Mouse (Mus musculus) heart, embryonic 16.5 days (tissue): ENCODE data around the gene Arl14. TPM values are rescaled to one million over a fixed set of nuclear protein-coding genes. Genes with fewer than 3 reads are reported as not detected.

ENCODE experiments used
- ATAC-seq: fragments of 200-750 bp; cut with Nextera tagmentation; replicated peaks from 2 replicates; pipeline ENCODE4 v1.8.0; 2017; ENCODE audit warnings: moderate number of reproducible peaks; ENCODE audit not compliant: insufficient read depth, low FRiP score; ENCODE audit errors: extremely low read depth
- H3K27ac ChIP-seq: fragments of 300-500 bp; sonication (generic); 2 replicates; pipeline ENCODE4 v1.5.1; 2014; ENCODE audit warnings: mild to moderate bottlenecking, low read length, control low read depth, moderate library complexity
- H3K27me3 ChIP-seq: fragments of 300-500 bp; sonication (generic); 2 replicates; pipeline ENCODE4 v1.6.1; 2014; ENCODE audit warnings: low read length, mixed read lengths; ENCODE audit not compliant: control insufficient read depth, insufficient read depth
- H3K36me3 ChIP-seq: fragments of 300-500 bp; sonication (generic); 2 replicates; pipeline ENCODE4 v1.6.1; 2014; ENCODE audit not compliant: control insufficient read depth, insufficient read depth
- H3K4me1 ChIP-seq: fragments of 300-500 bp; sonication (generic); 2 replicates; pipeline ENCODE4 v1.6.1; 2014; ENCODE audit warnings: low read length, mixed read lengths; ENCODE audit not compliant: control insufficient read depth, insufficient read depth
- H3K4me2 ChIP-seq: fragments of 300-500 bp; sonication (generic); 2 replicates; pipeline ENCODE4 v1.6.1; 2014; ENCODE audit warnings: low read depth, mild to moderate bottlenecking, control low read depth, low read length
- H3K4me3 ChIP-seq: fragments of 300-500 bp; sonication (generic); 2 replicates; pipeline ENCODE4 v1.5.1; 2014; ENCODE audit warnings: mild to moderate bottlenecking, control low read depth, low read length
- H3K9ac ChIP-seq: fragments of 300-500 bp; sonication (generic); 2 replicates; pipeline ENCODE4 v1.6.1; 2014; ENCODE audit warnings: low read length, control low read depth
- H3K9me3 ChIP-seq: fragments of 300-500 bp; sonication (generic); replicated peaks from 2 replicates; pipeline ENCODE4 v1.6.1; 2016; ENCODE audit warnings: low read length; ENCODE audit not compliant: control insufficient read depth
- WGBS: fragments of 180-500 bp; shearing (Covaris S2); extraction: QIAGEN DNeasy Blood & Tissue Kit; methylation state at CpG from one replicate; pipeline ENCODE4 v1.1.7; 2014; 5-methylcytosine and 5-hydroxymethylcytosine counted together
- polyA plus RNA-seq: library from polyadenylated mRNA; unstranded; fragments of >200 nt; fragmentation: Nextera tagmentation; extraction: Ambion mirVana; gene quantifications from 2 replicates; pipeline ENCODE4 v1.2.1, GENCODE M21; 2015

Gene Arl14
- polyA plus RNA-seq, 1 experiment from 2014 or later = not detected

DNA sequence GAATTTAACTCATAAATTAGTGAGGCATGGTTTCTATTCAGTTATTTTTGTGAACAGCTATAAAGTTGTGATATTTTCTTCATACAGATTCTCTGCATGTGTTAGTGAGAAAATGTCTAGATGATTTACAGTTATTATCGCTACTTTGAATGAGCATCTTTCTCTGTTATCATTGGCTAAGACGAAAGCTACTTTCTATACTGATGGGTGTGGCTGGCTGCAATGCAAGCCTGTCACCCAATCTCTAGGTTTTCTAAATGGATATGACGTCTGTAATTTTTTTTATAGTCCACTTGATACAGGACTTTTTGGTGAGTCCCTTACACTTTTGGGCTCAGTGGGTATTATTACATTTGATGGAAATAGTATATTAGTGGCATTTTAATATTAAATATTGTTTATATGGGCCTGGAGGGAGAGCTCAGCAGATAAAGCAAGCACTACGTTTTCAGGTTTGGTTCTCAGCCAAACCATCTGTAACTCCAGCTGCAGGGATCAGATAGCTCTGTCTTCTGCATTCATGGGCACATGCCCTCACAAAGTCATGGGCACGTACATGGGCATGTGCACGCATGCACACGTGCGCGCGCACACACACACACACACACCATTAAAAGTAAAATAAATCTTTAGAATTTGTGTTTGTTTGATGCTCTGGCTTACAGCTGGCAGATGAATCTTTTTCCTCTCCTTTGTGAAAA, 15.9 kb upstream of the Arl14 start:
- Histone ChIP-seq H3K4me1 (peaks cover 11% of the 10 kb centered on the region), H3K4me2 (no peak overlapping the region), H3K27me3 (no peaks in the 10 kb centered on the region), H3K4me3 (no peak overlapping the region), H3K27ac (no peak overlapping the region), H3K9ac (no peak overlapping the region), H3K36me3 (no peaks in the 10 kb centered on the region), H3K9me3 (no peaks in the 10 kb centered on the region)
- whole genome bisulfite sequencing = 76% methylated on average over 10 of the region's 10 CpGs
- no peak for ATAC-seq

DNA sequence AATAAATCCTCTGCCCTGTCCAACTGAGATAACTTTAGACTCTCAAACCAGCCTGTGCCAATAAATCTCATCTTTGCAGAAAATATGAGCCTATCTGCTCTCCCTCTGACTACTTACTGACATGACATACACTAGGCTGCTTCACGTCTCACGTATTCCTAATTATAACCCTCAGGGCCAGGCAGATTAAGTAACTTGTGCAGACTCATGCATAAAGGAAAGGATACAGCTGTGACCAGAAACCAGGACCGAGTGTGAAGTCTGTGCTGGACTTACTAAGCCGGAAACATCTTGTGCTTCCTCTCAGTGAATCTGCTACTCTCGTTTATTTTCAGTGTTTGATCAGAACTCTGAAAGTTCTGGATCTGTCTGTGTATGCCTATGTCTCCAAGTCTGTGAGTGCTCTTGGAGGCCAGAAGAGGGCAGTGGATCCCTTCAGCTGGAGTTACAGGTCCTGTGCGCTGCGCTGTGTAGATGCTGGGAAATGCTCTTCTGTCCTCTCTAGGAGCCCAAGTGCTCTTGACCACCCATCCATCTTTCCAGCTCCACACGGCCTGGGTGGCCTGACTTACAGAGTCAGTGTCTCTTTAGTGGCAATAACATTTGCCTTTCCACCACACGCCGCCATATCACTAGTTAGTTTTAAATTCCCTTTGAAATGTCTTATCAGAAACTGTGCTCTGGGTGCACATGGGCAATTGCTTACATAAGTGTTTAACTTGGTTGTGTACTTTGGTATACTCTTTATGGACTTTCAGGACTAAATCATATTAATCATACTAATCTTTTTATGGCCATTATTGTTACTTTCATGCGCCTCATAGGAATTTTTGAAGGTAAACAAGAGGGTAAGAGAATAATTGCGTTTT, 13.5 kb upstream of the Arl14 start:
- WGBS = 51% methylated on average over 12 of the region's 12 CpGs
- ATAC-seq = peak; percentile 75
- Histone ChIP-seq H3K4me3 (no peak overlapping the region), H3K9ac (no peak overlapping the region), H3K4me2 (no peak overlapping the region), H3K36me3 (no peaks in the 10 kb centered on the region), H3K27me3 (no peaks in the 10 kb centered on the region), H3K27ac (no peak overlapping the region), H3K4me1 (peaks cover 11% of the 10 kb centered on the region), H3K9me3 (no peaks in the 10 kb centered on the region)

DNA sequence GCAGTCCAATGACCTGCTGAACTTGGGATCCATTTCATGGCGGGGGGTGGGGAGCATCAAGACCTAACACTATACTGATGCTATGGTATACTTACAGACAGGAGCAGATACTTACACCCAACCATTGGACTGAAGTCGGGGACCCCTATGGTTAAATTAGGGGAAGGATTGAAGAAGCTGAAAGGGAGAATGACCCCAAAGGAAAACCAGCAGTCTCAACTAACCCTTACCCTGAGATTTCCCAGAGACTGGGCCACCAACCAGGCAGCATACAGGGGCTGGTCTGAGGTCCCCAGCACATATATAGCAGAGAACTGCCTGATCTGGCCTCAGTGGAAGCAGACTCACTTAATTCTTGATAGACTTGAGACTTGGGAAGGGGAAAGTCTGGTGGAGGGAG, 10.0 kb upstream of the Arl14 start:
- H3K4me3 ChIP-seq = no peak overlapping the region
- 80% methylated on average over 2 of the region's 2 CpGs for WGBS
- H3K27ac ChIP-seq = no peak overlapping the region
- ATAC-seq = no peak
- no peaks in the 10 kb centered on the region for H3K36me3 ChIP-seq
- H3K27me3 ChIP-seq = no peaks in the 10 kb centered on the region
- H3K9ac ChIP-seq = no peak overlapping the region
- H3K4me2 ChIP-seq = no peak overlapping the region
- 0 out of 2 replicates have a peak, but pooled peaks cover 3% of the 10 kb centered on the region for H3K4me1 ChIP-seq
- H3K9me3 ChIP-seq = no peaks in the 10 kb centered on the region

DNA sequence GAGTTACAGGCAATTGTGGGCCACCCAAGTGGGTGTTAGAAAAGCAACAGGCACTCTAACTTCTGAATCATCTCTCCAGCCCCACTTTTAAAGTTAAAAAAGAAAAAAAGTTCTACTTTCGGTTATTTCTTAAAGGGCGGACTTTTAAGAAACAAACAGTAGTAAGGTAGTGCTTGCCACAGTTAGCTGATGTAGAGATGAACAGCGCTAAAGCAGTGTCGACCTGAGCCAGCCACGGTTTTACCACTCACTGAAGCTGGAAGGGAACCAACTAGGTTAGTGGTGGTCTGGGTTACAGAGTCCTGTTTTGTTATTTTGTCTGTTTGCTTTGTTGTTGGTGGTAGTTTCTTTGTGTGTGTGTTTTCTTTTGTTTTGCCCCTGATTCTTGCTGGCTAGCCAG, 8.8 kb upstream of the Arl14 start:
- 81% methylated on average over 5 of the region's 5 CpGs for WGBS
- no peak for ATAC-seq

DNA sequence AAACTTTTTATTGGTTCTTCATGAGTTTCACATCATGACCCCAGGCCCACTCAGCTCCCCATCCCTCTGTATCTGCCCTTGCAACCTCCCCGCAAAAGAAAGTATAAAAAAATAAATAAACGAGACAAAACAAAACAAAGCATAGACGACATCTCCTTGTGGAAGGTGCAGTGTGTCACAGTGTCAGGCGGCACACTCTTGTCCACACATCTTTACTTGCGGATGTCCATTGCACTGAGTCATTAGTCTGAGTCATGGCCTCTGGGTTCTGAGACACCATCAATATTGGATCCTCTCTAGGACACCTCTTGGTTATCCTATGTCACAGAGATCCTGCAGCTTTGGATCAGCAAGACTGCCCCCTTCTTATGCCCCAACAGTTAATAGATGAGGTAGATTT, 7.7 kb upstream of the Arl14 start:
- Histone ChIP-seq H3K27ac (no peak overlapping the region), H3K36me3 (no peaks in the 10 kb centered on the region), H3K9me3 (no peaks in the 10 kb centered on the region; the same call in 1 of the 2 replicates), H3K27me3 (no peaks in the 10 kb centered on the region), H3K4me2 (no peak overlapping the region), H3K4me3 (no peak overlapping the region), H3K4me1 (no peaks in the 10 kb centered on the region), H3K9ac (no peak overlapping the region)
- ATAC-seq = no peak
- WGBS = 81% methylated on average over 5 of the region's 5 CpGs

More for the DNA sequence above, 8.8 kb upstream of the Arl14 start:
- Histone ChIP-seq H3K9ac (no peak overlapping the region), H3K27ac (no peak overlapping the region), H3K9me3 (no peaks in the 10 kb centered on the region; the same call in 1 of the 2 replicates), H3K36me3 (no peaks in the 10 kb centered on the region), H3K4me2 (no peak overlapping the region), H3K4me1 (0 out of 2 replicates have a peak, but pooled peaks cover under 1% of the 10 kb centered on the region), H3K27me3 (no peaks in the 10 kb centered on the region), H3K4me3 (no peak overlapping the region)

DNA sequence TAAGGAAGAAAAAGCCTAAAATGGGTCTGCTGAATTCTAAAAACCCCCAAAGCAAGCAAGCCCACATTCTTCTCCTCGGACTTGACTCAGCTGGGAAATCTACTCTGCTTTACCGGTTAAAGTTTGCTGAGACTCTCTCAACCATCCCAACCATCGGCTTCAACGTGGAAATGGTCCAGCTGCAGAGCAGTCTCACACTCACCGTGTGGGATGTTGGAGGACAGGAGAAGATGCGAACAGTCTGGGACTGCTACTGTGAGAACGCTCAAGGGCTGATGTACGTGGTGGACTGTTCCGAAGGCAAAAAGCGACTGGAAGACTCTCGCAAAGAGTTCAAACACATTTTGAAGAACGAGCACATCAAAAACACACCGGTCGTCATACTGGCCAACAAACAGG, 282 bp downstream of the Arl14 start:
- H3K4me3 ChIP-seq = no peak overlapping the region
- no peaks in the 10 kb centered on the region for H3K27me3 ChIP-seq
- H3K4me2 ChIP-seq = no peak overlapping the region
- 84% methylated on average over 14 of the region's 14 CpGs for WGBS
- no peaks in the 10 kb centered on the region for H3K36me3 ChIP-seq
- no peak for ATAC-seq
- H3K4me1 ChIP-seq = peaks cover 12% of the 10 kb centered on the region
- H3K9me3 ChIP-seq = no peaks in the 10 kb centered on the region; the same call in 1 of the 2 replicates
- no peak overlapping the region for H3K9ac ChIP-seq
- H3K27ac ChIP-seq = no peak overlapping the region

DNA sequence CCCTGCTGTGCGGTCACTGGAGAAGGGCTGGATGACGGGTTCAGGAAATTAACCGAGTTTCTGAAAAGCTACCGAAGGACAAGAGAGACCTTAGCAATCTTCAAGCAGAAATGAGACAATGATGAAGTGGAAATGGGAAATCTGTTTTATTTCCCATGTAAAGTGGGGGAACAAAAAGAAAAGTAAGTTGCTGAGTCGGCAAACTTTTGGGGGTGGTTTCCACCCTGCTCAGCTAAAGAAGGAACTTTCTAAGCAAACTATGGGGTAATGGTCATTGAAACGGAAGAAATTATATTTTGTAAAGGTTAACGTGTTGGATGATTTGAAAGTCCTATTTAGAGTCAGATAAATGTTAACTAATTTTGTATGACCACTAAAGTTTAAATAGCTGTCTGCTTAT, 768 bp downstream of the Arl14 start:
- Histone ChIP-seq H3K4me3 (no peak overlapping the region), H3K27me3 (no peaks in the 10 kb centered on the region), H3K4me1 (peaks cover 12% of the 10 kb centered on the region), H3K27ac (no peak overlapping the region), H3K9ac (no peak overlapping the region), H3K36me3 (no peaks in the 10 kb centered on the region), H3K9me3 (no peaks in the 10 kb centered on the region; the same call in 1 of the 2 replicates), H3K4me2 (no peak overlapping the region)
- 84% methylated on average over 7 of the region's 7 CpGs for WGBS
- no peak for ATAC-seq

DNA sequence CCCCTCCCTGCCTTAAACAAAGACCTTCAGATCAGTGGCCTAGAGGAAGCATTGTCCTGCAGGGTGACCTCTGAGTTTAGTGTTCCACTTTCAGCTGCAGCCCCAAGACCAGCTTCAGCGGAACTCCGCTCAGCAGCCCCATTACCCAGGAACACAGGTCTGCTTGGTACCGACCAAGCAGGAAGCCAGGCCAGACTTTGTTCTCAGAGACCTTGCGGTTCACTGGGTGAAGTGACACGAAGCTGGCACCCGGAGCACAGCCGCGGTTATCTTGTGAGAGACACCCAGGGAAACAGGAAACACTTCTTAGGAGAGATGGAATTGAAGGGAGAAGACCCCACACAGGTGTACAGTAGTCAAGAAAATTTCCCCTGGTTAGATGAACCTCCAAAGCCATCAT, 1.4 kb downstream of the Arl14 start:
- 68% methylated on average over 8 of the region's 8 CpGs for WGBS
- no peak for ATAC-seq
- Histone ChIP-seq H3K4me2 (no peak overlapping the region), H3K9me3 (no peaks in the 10 kb centered on the region), H3K4me1 (peaks cover 12% of the 10 kb centered on the region), H3K27ac (no peak overlapping the region), H3K27me3 (no peaks in the 10 kb centered on the region), H3K4me3 (no peak overlapping the region), H3K36me3 (no peaks in the 10 kb centered on the region), H3K9ac (no peak overlapping the region)

DNA sequence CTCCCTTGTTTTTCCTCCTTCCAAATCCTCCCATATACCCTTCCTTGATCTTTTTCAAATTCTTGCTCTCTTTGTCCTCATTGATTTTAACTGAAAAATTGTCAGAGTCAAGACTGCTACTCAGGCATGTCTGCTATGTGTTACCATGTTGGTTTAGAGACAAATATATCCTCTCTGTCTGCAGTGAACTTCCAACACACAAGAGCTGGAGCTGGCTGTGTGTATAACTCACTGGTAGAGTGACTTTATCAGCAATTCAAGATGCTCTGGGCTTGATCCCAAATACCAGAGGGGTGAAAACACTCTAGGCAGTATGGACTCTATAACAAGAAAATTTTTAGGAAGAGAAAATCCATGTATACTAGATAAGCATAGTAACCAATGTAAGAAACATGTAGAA, 2.8 kb downstream of the Arl14 start:
- Histone ChIP-seq H3K36me3 (no peaks in the 10 kb centered on the region), H3K4me1 (peaks cover 12% of the 10 kb centered on the region), H3K9ac (no peak overlapping the region), H3K9me3 (no peaks in the 10 kb centered on the region), H3K4me3 (no peak overlapping the region), H3K27ac (peak overlapping the region; percentile 81), H3K4me2 (no peak overlapping the region), H3K27me3 (no peaks in the 10 kb centered on the region)
- ATAC-seq = peak; percentile 78
